Mouse (Mus musculus) right cerebral cortex, postnatal 4 days (tissue): ENCODE results near the gene Zbtb32.
A peak's percentile ranks its signal among the peaks of the same experiment; 100 is the strongest.

Experiments used
- DNase-seq: peaks from one replicate; pipeline ENCODE4 v3.0.0-alpha.2; 2022

Zbtb32 gene

DNA sequence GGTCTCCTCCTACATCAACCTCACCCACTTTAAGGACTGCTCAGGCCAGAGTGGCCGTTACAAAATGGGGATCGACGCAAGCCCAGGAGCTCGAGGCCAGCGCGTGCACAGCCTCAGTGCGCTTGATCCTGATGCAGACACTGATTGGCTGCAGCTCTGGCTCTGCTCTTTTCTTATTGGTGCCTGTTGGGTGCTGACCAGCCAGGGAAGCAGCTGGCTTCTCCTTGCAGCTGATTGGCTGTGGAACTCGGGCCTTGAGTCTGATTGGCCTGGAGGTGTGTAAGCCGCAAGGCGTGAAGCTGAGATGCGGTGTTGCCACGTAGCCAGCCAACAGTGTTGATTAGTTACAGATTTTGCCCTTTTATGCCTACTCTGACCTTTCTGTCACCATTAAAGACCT lies at the start of gene Zbtb32:
Zbtb32 (minus strand) TSS at position 124 of the 400 bp plus-strand sequence.
- no peak for DNase-seq

DNA sequence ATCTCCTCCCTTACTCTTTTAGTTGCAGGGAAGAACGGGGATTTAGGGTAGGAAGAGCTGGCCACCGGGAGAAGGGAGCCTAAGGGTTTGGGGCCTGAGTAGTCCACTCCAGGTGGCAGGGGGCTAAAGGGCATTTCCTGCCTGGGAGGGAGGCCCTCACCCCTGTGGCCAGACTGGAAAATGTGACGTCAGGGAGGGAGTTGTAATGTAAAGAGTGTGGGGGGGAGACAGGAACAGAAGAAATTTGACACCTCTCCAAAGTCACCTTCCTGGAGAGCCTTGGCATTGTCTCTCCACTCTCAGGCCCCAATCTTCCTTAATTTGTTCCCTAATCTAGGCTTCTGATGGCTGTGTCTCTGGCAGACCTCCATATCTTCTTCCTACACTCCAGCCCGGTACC lies 40.4 kb upstream of the Zbtb32 start:
- no peak for DNase-seq

DNA sequence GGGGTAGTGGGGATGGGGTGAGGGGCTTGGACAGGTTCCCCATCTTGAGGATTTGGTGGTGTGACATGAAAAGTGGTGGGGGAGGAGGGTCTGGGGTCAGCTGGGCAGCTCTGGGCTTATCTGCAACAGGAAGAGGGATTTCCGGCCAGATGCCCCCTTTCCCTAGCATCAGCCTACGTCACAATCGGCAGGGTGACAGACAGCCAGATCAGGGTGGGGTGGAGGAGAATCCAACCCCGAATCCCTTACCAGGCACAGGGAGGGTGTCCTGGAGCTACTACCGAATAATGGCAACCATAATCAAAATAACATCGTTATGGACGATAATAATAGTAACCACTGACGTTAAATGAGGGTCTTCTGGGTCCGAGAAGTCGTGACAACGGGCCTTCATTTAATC lies 37.7 kb upstream of the Zbtb32 start:
- no peak for DNase-seq

DNA sequence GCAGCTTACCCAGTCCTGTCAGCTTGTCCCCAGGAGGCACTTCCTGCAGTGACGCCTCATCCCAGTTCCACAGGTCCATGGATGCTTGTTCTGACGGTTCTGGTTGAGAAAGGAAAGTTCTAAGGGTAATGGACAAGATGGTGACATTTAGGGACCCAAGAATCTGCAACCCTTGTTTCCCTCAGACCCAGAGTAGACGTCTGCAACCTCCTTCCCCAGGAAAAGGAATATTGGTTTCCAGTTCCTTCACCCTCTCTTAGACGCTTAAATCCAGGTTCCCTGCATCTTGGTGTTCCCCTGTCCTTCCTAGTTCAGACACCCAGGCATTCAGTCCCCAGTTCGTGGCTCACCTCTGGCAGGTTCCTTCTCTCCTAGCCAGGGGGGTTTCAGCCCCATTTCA lies 37.0 kb upstream of the Zbtb32 start, which contains the start of gene Etv2:
Etv2 (minus strand) TSS at position 101 of the 400 bp plus-strand sequence.
- no peak for DNase-seq

DNA sequence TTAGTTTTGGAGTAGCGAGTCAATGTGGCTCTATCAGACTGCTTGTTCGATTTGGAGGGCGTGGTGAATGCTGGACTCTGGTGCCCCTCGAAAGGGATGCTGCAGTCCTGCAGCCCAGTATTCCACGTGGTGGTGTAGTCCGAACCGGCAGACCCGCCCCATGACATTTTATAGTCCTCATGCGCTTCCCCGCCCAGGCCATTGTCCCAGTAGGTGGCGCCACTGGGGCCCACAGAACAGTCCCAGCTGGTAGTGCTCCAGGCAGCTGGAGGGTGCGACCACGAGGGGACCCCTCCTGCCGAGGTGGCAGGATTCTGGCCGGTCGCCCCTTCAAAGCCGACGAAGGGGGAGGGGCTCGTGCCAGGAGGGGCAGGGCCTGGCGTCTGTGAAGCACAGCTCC lies 35.9 kb upstream of the Zbtb32 start:
- peak; percentile 64 for DNase-seq

DNA sequence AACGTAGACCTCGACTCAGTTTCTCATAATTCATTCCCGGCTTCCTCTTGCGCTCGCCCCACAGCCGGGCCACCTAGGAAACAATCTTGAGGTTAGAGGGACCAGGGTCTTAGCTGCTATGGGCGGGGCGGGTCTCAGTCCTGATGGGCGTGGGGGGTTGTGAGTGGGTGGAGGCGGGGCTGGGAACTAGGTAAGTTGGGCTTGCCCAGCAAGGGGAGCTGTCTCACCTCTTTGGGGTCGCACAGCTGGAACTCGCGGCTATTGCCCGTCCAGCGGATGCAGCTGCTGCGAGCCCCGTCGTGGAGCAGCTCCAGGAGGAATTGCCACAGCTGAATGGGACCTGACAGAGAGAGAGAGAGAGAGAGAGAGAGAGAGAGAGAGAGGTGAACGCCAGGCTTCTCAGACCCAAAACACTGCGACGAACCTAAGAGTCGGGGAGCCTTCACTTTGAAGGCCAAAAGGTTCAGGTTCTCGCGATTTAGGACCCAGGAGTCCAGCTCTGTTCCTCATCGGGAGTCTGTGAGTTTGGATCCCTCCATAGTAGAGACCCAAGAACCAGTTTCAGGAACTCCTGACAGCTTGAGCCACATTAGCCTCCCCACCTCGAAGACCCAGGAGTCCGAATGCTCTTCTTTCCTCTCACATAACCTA lies 35.2 kb upstream of the Zbtb32 start:
- DNase-seq: no peak

DNA sequence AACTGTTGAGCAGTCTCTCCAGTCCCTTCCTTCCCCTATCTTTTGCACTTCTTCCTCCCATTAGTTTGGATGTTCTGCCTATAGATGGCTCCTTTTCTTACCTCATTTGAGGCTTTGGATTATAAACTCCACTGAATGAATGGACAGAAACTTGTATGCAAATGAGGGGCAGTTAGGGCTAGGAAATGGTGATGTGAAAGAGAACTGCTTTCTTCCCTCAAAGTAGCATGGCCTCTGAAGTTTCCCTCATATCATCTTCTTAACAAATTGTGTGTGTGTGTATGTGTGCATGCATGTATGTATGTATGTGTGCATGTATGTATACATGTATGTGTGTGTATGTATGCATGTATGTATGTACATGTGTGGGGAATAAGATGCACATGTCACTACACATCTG lies 30.3 kb upstream of the Zbtb32 start:
- no peak for DNase-seq

DNA sequence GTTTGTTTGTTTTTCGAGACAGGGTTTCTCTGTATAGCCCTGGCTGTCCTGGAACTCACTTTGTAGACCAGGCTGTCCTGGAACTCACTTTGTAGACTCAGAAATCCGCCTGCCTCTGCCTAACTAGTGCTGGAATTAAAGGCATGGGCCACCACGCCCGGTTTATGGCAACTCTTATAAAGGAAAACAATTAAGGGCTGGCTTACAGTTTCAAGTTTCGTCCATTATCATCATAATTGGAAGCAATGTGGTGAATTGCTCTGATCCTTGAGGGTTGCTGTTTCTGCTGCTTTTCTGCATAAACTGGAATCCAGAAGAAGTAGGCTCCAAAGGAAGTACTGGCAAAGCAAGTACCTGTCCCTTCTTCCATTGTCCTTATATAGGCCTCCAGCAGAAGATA lies 27.9 kb upstream of the Zbtb32 start:
- DNase-seq: no peak

DNA sequence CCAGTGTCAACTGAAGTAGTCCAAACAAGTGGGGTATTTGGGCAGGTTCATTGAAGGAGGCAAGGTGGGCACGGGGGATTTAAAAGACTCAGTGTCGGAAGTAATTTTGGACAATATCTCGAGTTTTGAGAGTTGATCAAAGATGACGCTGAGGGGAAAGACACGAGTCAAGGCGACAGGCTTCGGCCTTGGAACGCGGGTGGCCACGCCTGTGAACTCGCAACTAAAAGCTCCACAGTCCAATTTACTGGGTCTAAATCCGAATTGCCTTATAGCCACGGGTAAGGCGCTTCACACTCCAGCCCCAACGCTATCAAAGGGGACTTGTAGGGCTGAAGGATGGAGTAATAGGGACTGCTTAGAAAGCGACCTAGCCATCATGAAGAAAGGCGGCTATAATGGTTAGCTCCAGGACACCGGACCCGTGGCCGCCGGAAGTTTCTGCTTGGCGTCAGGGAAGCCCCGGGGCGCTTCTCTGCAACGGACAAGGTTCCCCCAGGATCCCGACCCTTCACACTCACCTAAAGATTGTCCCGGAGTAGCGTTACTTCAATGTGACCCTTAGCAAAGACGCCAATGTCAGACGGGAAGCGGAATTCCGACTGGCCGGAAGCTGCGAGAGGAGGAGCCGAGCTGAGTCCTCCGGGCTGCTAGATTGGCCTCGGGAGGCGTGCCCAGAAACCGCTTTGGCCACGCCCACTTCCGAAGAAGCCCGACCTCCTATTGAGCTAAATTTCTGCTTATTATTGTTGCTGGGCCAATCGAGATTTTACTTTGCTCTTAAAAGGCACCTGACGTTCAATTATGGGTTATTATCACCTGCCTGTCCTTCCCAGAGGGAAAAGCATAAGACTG lies 27.0 kb upstream of the Zbtb32 start, which contains the start of gene Cox6b1:
Cox6b1 (minus strand) TSS at position 622 of the 855 bp plus-strand sequence.
- DNase-seq: peak; percentile 86

DNA sequence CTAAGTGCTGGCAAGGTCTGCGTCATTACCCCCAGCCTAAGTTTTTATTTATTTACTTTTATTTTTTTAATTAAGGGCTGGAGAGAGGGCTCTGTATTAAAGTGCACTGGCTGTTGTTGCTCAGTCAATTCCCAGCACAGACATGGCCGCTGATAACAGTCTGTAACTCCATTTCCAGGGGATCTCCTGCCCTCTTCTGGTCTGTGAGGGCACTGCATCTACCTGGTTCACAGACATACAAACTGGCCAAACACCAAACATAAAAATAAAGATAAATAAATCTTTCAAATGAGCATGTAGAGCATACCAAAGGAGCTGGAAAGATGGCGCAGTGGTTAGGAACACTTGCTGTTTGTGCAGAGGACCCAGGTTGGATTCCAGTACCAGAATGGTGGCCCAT lies 20.5 kb upstream of the Zbtb32 start:
- no peak for DNase-seq

DNA sequence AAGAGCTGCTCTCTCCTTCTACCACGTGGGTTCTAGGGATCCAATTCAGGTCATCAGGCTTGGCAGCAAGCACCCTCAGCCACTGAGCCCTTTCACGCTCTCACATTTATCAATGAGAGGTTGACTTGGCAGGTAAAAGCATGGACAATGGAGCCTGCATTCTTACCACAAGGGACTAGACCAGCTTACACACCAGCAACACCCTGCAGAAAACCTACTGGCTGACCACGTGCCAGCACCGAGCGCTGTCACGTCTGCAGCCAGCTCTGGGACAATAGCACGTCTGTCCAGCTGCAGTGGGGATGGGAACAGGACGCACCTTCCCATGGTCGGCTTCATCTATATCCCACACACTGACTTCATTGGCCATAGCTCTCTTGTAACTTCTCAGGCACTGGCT lies 19.9 kb upstream of the Zbtb32 start:
- DNase-seq: no peak

DNA sequence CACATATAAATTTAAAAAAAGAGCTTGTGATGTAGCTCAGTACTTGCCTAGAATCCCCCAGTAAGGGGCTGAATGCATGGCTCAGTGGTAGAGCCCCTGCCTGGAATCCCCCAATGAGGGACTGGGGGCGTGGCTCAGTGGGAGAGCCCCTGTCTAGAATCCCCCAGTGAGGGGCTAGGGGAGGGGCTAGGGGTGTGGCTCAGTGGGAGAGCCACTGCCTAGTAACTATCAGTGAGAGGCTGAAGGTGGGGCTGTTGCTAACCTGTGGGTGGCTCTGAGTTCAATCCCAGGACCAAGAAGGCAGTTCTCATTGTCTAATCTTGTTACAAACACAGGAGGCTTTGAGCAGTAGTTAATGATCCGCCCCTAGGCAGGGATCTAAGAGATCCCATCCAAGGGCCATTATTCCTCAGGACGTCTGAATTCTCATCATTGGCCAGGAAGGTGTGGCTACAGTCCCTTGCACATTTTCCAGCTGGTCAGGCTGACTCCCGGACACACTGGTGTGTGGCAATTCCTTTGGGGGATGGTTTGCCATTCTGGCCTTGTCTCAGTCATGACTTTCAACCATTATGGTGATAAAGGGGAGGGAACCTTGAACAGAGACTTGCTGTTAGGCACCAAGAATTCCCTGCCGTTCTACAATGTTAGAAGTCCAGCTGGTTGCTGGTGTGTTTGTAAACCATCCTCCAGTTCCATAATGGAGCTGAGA lies 16.5 kb upstream of the Zbtb32 start:
- no peak for DNase-seq

DNA sequence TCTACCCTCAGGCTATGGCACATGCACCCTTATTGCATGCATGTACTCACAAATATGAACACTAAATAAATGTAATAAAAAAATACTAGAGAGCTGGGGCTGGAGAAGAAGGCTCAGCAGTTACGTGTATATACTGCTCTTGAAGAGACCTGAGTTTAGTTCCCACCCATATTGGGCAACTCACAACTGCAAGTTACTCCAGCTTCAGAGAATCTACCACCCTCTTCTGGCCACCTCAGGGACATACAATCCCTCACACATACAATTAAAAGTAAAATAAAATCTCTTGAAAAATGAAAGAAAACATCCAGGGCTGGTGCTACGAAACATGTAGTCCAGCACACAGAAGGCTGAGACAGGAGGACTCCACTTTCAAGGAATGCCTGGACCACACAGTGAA lies 15.7 kb upstream of the Zbtb32 start:
- no peak for DNase-seq

DNA sequence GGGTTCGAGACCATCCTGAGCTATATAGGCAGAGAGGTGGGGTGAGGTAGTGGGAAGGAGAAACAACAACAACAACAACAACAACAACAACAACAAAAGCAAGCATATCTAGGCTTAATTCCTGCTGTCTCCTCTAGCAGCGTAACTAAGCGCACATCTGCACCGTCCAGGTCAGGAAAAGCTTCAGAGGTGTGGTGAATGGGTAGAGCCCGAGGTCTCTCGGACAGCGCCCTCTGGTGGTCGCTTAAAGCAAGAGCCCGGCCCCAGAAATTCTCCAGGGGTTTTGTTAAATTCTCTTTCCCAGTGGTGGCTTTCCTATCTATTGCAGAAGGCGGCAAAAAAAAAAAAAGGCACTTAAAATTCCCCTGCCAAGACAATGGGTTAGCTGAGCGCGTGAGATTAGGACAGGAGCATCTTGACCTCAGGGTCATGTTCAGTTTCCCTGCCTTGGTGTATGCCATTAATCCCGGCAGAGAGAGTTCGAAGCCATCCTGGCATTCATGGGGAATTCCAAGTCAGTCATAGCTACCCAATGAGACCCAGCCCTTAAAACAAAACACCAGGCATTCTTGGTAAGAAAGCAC lies 14.9 kb upstream of the Zbtb32 start:
- DNase-seq: peak; percentile 64

DNA sequence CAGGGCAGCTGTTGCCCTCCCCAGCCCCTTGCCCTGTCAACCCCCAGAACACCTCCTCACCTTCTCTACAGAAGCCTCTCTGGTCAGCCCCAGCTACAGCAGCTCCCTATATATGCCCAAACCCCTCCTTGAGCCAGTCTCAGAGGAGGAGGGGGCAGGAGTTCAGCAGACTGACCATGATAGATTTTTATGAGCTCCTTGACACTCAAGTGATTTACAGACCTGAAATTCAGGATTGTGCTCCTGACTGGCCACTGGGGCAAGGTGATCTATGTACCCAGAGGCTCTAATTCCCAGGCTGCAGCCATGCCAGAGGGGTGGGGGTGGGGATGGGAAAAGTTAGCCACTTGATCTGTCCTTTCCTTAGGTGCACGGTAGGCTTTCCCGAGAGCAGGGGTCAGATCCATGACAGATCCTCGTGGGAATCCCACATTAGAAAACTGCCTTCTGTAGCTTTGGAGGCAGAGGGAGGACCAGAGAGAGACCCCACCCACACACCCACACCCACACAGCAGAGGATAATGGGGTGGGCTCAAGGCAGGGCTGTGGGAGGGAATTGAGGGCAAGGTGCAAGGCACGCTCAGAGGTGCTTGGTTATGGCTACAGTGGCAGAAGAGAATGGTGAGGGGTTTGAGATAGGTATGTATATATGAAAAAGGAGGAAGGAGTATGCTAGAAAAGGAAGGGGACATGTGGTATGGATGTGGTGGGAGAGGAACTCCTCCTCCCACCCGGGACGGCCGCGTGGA lies 14.1 kb upstream of the Zbtb32 start, which contains the start of gene Upk1a:
Upk1a (minus strand) TSS at position 194 of the 749 bp plus-strand sequence.
- DNase-seq: no peak

DNA sequence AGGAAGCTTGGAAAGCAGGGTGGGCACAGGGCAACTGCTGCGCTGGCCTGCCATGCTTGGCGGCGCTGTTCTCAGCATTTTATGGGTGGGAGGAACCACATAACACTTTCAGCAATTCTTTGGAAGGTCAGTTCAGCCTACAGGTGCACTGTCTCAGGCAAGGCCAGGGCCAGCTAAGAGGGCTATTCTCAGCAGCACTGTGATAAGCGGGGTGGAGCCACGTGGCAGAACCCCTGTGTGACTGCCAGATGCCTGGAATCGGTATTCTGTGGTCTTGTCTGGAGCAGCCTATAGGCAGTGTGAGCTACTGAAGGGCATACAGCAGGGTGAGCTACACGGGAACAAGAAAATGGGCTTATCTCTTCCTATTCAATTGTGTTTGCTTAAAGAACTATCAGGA lies 11.3 kb upstream of the Zbtb32 start:
- no peak for DNase-seq

DNA sequence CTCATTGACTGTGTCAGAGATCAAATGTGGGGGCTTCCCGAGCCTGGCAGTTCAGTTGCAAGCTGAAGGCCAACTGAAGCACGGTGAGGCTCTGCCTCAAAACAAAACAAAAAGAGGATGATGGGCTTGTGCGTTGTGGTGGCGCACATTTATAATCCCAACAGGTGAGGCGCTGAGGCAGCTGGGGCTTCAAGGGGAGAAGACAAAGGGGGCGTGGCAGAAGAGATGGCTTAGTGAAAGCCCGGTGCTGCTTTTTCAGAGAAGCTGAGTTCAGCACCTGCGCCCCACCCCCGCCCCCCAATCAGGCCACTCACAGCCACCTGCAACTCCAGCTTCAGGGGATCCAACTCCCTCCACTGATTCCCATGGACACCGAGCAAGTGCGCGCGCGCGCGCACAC lies 9.8 kb upstream of the Zbtb32 start:
- DNase-seq: no peak

DNA sequence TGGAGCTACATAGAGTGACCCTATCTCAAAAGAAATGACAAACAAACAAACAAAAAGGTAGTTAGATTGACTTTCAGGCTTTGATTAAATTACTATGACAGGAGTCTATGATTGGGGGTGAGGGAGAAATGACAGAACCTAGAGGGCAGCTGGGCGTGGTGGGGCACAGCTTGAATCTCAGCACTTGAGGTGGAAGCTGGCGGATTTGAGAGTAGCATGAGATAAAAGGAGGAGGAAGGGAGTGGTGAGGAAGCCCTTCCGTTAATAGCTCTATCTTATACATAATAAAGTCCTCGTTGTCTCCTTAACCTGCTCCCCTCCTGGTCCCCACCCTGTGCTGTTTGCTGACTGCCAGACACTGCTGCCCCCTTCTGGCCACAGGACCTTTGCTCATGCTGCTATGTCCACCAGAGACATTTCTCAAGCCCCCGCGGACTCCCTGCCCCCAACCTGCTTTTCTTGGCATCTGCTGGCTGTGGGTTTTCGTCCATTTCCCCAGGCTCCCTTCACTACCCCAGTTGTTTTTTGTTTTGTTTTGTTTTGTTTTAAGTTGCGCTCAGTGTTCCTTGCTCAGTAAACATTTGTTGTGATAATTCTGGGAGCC lies 9.1 kb upstream of the Zbtb32 start:
- DNase-seq: no peak

DNA sequence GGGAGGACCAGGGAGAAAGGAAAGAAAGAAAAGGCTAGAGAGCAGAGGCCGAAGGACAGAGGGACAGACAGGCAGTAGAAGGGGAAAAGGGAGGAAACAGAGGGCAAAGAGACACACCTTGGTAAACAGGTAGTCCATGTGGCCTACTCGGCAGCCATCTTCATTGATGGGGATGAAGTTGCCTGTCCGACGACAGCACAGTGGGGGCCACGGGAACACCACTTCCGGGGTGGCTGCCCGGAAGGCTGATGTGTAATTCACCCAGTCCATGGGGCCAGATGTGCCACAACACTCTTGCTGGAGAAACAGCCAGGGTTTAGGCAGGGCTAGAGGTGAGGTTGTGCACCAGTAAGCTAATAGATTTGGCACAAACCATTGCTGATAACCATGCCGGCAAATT lies 6.2 kb upstream of the Zbtb32 start:
- no peak for DNase-seq

DNA sequence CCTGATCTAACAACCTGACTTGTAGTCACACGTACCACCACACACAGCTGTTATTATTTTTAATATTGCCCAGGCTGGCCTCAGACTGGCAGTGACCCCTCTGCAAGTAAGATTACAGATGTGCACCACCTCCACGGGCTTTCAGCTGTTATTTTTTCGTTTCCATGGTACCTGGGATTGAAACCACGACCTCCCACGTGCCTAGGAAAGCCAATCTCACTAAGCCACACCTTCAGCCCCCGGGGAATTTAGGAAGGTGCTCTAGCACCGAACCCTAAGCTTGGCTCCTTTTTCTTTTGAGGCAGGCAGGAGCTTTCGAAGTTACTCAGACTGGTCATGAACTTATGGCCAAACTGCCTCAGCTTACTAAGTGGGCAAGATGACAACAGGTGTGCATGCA lies 5.7 kb upstream of the Zbtb32 start:
- no peak for DNase-seq

DNA sequence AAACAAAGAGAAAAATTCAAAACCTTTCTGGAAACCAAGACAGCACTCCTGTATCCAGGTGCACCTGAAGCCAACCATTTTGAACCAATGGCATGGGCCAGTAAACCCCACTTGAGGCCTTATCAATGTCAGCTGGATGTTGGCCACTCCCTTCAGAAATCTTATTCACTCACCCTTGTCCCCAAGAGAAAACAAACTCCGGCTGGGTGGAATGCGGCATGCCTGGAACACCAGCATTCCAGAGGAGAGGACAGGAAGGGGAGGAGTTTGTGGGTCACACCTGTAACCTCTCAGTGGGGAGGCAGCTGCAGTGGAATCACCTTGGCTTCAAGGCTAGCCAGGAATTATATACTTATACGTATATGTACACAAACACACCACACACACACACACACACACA lies 3.9 kb upstream of the Zbtb32 start:
- DNase-seq: no peak

DNA sequence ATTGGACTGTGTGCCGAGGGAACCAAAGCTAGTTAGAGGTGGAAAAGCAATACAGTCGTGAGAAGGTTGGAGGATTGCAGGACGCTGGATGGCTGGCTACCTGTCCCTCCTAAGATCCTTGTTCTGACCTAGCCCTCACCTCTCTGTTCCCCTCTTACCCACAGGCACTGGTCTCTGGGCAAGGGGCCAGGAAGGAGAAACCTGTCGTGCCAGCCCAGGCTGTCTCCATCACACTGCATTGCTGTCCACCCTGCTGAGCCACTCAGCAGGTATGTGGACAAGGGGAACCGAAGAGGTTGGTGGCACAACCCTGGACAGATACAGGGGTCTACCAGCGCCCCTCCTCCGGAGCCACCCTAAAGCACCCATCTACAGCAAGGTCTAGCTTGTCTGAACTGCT lies 1.9 kb upstream of the Zbtb32 start:
- DNase-seq: no peak
